Mouse (Mus musculus) kidney, adult 2 months (tissue): Measurements from ENCODE around the gene Gys1. TPM values are rescaled to one million over a fixed set of nuclear protein-coding genes. Genes with fewer than 3 reads are reported as not detected.

Source experiments
- DNase-seq: peaks from one replicate; pipeline ENCODE4 v3.0.0; 2021
- H3K27ac ChIP-seq: fragments of 200-500 bp; 2 replicates; pipeline ENCODE4 v1.5.1; 2012; ENCODE audit warnings: low read depth, low read length, control low read depth, inconsistent platforms; ENCODE audit not compliant: insufficient read depth
- H3K27me3 ChIP-seq: fragments of 200-500 bp; replicated peaks from 2 replicates; pipeline ENCODE4 v1.6.1; 2012; ENCODE audit warnings: mild to moderate bottlenecking, moderate library complexity, low read length, inconsistent platforms; ENCODE audit not compliant: control insufficient read depth, insufficient read depth
- H3K36me3 ChIP-seq: fragments of 200-500 bp; 2 replicates; pipeline ENCODE4 v1.6.1; 2012; ENCODE audit warnings: mild to moderate bottlenecking, moderate library complexity, low read length, inconsistent platforms; ENCODE audit not compliant: control insufficient read depth, insufficient read depth
- H3K4me1 ChIP-seq: fragments of 200-500 bp; 2 replicates; pipeline ENCODE4 v1.6.1; 2011; ENCODE audit warnings: low read length; ENCODE audit not compliant: control insufficient read depth, insufficient read depth
- H3K4me3 ChIP-seq: fragments of 200-500 bp; 2 replicates; pipeline ENCODE4 v1.5.1; 2011; ENCODE audit warnings: mild to moderate bottlenecking, low read depth, low read length, control low read depth; ENCODE audit not compliant: insufficient read depth
- CTCF ChIP-seq: fragments of 200-500 bp; conservative IDR thresholded peaks from 2 replicates; pipeline ENCODE4 v1.5.1; 2011; ENCODE audit warnings: low read depth, mild to moderate bottlenecking, control low read depth, low read length, moderate library complexity, mixed read lengths; ENCODE audit not compliant: insufficient read depth, insufficient read length
- POLR2A ChIP-seq: fragments of 200-500 bp; IDR thresholded peaks from one replicate; pipeline ENCODE4 v1.6.1; 2011; ENCODE audit warnings: low read depth, low read length, control low read depth
- WGBS: fragments of 180-500 bp; shearing (Covaris S2); methylation state at CpG from one replicate; pipeline ENCODE4 v1.1.7; 2018; 5-methylcytosine and 5-hydroxymethylcytosine counted together
- polyA plus RNA-seq: library from polyadenylated mRNA; depleted of rRNA; stranded (reverse); fragments of >200 nt; gene quantifications from 2 replicates; pipeline ENCODE4 v1.2.3, GENCODE M21; 2012

Gene Gys1
- polyA plus RNA-seq, 1 experiment: 57.4 TPM

- Histone ChIP-seq H3K36me3 (no peaks in the 10 kb centered on the region), H3K27ac (no peak overlapping the region), H3K27me3 (no peaks in the 10 kb centered on the region), H3K4me1 (no peaks in the 10 kb centered on the region), H3K4me3 (no peak overlapping the region)
- peak; percentile 83 for DNase-seq
- TF ChIP-seq CTCF: peak; percentile 85
- TF ChIP-seq POLR2A: no peak
- 55% methylated on average over 23 of the region's 23 CpGs for WGBS
These were observed 16.8 kb downstream of the Gys1 start for GRCm38 (mm10) chr7:45451344-45451982.

GRCm38 (mm10) chr7:45454971-45455370 lies 20.3 kb downstream of the Gys1 start:
- 93% methylated on average over 15 of the region's 15 CpGs for WGBS
- peaks cover 11% of the 10 kb centered on the region for H3K36me3 ChIP-seq
- DNase-seq: no peak
- H3K4me1 ChIP-seq: peaks cover 8% of the 10 kb centered on the region; the same call in 1 of the 2 replicates
- H3K27ac ChIP-seq: no peak overlapping the region
- H3K4me3 ChIP-seq: no peak overlapping the region
- TF ChIP-seq CTCF: no peak
- no peak for TF ChIP-seq POLR2A
- H3K27me3 ChIP-seq: no peaks in the 10 kb centered on the region

DNA sequence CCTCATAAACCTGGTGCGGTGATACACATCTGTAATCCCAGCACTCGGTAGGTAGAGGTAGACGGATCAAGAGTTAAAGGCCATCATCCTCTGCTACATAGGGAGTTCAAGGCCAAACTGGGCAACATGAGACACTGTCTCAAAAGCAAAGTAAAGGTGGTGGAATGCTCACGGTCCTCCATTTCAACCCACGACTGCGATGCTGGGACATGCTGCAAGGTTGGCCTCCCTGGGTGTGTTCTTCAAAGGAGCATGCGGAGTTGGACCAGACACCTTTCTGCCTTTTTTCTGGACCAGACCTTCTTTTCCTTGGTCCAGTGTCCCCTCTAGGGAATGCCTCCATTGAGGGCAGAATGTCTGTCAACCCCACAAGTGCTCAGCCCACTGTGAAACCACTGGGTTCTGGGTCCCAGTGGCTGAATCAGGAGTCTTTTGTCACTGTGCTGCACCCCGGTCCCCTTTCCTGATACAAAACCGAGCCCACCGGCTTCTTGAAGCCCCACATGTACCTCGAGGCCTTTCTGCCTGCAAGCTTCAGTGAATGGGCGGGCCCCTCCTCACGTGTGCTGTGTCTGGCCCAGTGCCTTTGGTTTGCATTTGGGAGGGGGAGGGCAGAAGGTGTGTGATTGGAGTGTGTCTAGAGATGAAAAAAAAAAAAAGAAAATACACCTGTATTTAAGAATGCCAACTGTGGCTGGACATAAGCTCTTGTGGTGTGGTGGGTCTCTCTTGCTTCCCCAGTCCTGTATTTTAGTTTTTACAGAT lies 21.5 kb downstream of the Gys1 start:
- TF ChIP-seq CTCF (no peak), POLR2A (no peak)
- 71% methylated on average over 13 of the region's 13 CpGs for WGBS
- no peak for DNase-seq
- Histone ChIP-seq H3K36me3 (peaks cover 11% of the 10 kb centered on the region), H3K4me3 (no peak overlapping the region), H3K27me3 (no peaks in the 10 kb centered on the region), H3K27ac (peak overlapping the region; percentile 34; the same call in 1 of the 2 replicates), H3K4me1 (peaks cover 14% of the 10 kb centered on the region)

GRCm38 (mm10) chr7:45456721-45457203 lies 22.1 kb downstream of the Gys1 start:
- TF ChIP-seq CTCF (no peak), POLR2A (no peak)
- Histone ChIP-seq H3K27ac (peak overlapping the region; percentile 34), H3K4me1 (peaks cover 16% of the 10 kb centered on the region), H3K27me3 (no peaks in the 10 kb centered on the region), H3K36me3 (peaks cover 11% of the 10 kb centered on the region), H3K4me3 (no peak overlapping the region)
- 25% methylated on average over 9 of the region's 9 CpGs for WGBS
- no peak for DNase-seq

GRCm38 (mm10) chr7:45457204-45458060 lies 22.8 kb downstream of the Gys1 start:
- Histone ChIP-seq H3K36me3 (peaks cover 11% of the 10 kb centered on the region), H3K4me1 (peaks cover 19% of the 10 kb centered on the region), H3K27me3 (no peaks in the 10 kb centered on the region), H3K27ac (peak overlapping the region; percentile 83), H3K4me3 (peak overlapping the region; percentile 82)
- 27% methylated on average over 10 of the region's 10 CpGs for WGBS
- no peak for TF ChIP-seq POLR2A
- TF ChIP-seq CTCF: no peak
- peak; percentile 91 for DNase-seq

DNA sequence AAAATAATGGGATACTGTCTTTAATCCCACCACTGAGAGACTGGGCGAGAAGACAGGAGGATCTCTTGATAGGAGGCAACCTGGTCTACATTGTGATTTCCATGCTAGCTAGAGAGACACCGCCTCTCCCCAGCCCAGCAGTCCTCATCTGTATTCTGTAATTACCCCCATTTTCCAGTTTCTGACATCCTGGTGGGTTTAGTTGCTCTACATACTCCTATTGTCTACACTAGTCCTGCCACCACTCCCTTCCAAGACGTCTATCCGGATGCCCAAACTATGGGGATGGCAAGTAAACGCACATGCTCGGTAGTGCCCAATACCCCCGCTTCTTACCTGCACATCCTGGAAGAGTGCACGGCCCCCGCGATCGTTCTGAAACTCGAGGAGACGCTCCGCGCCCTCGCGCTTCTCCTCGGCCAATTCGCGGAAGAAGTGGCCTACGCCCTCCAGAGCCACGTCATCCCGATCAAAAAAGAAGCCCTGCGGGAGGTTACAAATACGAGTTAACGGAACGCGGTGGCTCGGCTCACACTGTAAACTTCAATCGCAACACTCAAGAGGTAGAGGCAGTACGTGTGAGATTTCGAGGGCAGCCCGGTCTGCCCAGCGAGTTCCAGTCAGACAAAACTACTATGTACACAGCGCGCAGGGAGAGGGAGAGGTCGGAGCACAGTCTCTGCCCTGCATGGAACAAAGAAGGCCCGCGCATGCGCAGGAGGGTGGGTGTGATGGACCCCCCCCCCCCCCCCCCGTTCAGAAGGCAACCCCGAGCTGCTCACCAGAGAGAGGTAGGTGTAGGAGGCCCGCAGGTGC lies 24.3 kb downstream of the Gys1 start:
- Histone ChIP-seq H3K4me1 (peaks cover 19% of the 10 kb centered on the region), H3K27ac (peak overlapping the region; percentile 83), H3K4me3 (peak overlapping the region; percentile 82), H3K36me3 (peaks cover 11% of the 10 kb centered on the region), H3K27me3 (no peaks in the 10 kb centered on the region)
- DNase-seq: peak; percentile 80
- under 1% methylated on average over 43 of the region's 43 CpGs for WGBS
- TF ChIP-seq POLR2A: peak; percentile 26
- TF ChIP-seq CTCF: no peak
